Mouse (Mus musculus): ENCODE results near the gene Slc16a11.

Slc16a11 gene

GRCm38 (mm10) chr11:70232546-70232945, 20.0 kb downstream of the Slc16a11 start:
- Histone ChIP-seq H3K27me3 (ENCODE audit: insufficient read depth, low read length) (peaks cover 28% of the 10 kb centered on the region), H3K4me1 (replicated peaks; ENCODE audit: low read depth, low read length) (peaks cover 95% of the 10 kb centered on the region), H3K9me3 (ENCODE audit: low read length) (no peaks in the 10 kb centered on the region), H3K36me3 (ENCODE audit: insufficient read depth, low read length) (peaks cover 27% of the 10 kb centered on the region), H3K4me3 (replicated peaks; ENCODE audit: low read length) (peak overlapping the region; percentile 73)
- TF ChIP-seq CTCF (conservative IDR thresholded peaks at IDR 0.05; ENCODE audit: low read length) (no peak), NANOG (IDR thresholded peaks at IDR 0.05; ENCODE audit: borderline replicate concordance, low read length) (no peak), POU5F1 (IDR thresholded peaks at IDR 0.05; ENCODE audit: borderline replicate concordance, low read length) (no peak)

DNA sequence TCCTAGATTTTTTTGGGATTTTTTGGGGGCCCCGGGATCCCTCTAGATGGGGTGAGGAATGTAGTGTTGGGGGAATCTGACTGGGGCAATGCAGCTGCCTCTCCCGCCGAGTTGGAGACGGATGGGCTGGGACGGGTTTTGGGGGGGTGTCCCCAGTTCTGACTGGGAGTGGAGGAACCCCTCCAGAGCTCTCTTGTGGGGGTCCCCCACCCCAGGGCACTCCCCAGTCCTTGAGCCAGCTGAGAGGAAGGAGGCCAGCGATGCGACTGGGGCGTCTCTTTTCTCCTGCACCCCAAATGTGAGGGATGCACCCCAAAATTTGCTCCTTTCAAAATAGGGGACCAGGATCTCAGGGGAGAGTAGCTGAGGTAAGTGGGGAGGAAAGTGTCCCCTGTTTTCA, 20.5 kb downstream of the Slc16a11 start:
- TF ChIP-seq NANOG (IDR thresholded peaks at IDR 0.05; ENCODE audit: borderline replicate concordance, low read length) (no peak), CTCF (conservative IDR thresholded peaks at IDR 0.05; ENCODE audit: low read length) (no peak), POU5F1 (IDR thresholded peaks at IDR 0.05; ENCODE audit: borderline replicate concordance, low read length) (no peak)
- peaks cover 27% of the 10 kb centered on the region for H3K36me3 ChIP-seq (ENCODE audit: insufficient read depth, low read length)
- H3K9me3 ChIP-seq (ENCODE audit: low read length), result no peaks in the 10 kb centered on the region
- peaks cover 91% of the 10 kb centered on the region for H3K4me1 ChIP-seq (replicated peaks; ENCODE audit: low read depth, low read length)
- H3K27me3 ChIP-seq (ENCODE audit: insufficient read depth, low read length), result peaks cover 23% of the 10 kb centered on the region
- H3K4me3 ChIP-seq (replicated peaks; ENCODE audit: low read length), result peak overlapping the region; percentile 73

DNA sequence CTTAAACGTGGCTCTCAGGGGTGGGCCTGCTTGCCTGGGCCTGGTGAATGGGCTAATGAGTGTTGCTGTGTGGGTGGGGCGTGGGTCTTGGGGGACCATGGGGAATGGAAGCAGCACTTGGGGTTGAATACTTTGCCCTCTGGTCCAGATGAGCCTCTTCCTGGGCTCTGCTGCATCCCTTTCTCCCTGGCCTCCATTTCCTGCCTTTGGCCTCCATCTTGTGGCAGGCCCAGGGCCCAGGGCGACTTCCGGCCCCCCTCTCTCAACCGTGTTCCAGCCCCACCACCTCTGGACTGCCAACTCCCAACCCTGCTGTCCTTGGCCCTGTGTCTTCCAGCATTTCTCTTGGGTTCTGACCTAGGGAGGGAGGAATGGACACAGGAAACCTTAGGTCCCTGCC, 21.5 kb downstream of the Slc16a11 start:
- Histone ChIP-seq H3K36me3 (ENCODE audit: insufficient read depth, low read length) (peaks cover 27% of the 10 kb centered on the region), H3K4me3 (replicated peaks; ENCODE audit: low read length) (peak overlapping the region; percentile 73), H3K9me3 (ENCODE audit: low read length) (no peaks in the 10 kb centered on the region), H3K4me1 (replicated peaks; ENCODE audit: low read depth, low read length) (peaks cover 91% of the 10 kb centered on the region), H3K27me3 (ENCODE audit: insufficient read depth, low read length) (peaks cover 13% of the 10 kb centered on the region)
- TF ChIP-seq NANOG (IDR thresholded peaks at IDR 0.05; ENCODE audit: borderline replicate concordance, low read length), result no peak
- no peak for TF ChIP-seq POU5F1 (IDR thresholded peaks at IDR 0.05; ENCODE audit: borderline replicate concordance, low read length)
- no peak for TF ChIP-seq CTCF (conservative IDR thresholded peaks at IDR 0.05; ENCODE audit: low read length)

DNA sequence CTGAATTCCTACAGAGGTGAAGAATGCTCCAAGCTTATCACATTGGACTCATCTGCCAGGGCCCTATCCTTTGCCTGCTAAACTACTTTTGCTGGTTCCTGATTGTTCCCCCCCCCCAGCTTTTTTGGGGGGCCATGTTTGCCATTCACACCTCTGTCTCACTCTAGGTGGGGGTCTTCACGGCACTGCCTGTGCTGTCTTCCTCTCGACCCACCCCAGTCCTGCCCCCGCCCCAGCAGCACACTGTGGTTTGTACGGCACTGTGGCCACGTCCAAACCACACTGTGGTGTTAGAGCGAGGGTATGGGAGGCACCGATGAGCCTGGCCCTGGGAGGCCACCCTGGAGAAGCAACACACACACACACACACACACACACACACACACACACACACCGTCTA, 21.9 kb downstream of the Slc16a11 start:
- Histone ChIP-seq H3K4me1 (replicated peaks; ENCODE audit: low read depth, low read length) (peaks cover 87% of the 10 kb centered on the region), H3K36me3 (ENCODE audit: insufficient read depth, low read length) (peaks cover 27% of the 10 kb centered on the region), H3K9me3 (ENCODE audit: low read length) (no peaks in the 10 kb centered on the region), H3K4me3 (replicated peaks; ENCODE audit: low read length) (peak overlapping the region; percentile 73), H3K27me3 (ENCODE audit: insufficient read depth, low read length) (peaks cover 9% of the 10 kb centered on the region)
- TF ChIP-seq POU5F1 (IDR thresholded peaks at IDR 0.05; ENCODE audit: borderline replicate concordance, low read length), result no peak
- no peak for TF ChIP-seq CTCF (conservative IDR thresholded peaks at IDR 0.05; ENCODE audit: low read length)
- no peak for TF ChIP-seq NANOG (IDR thresholded peaks at IDR 0.05; ENCODE audit: borderline replicate concordance, low read length)

DNA sequence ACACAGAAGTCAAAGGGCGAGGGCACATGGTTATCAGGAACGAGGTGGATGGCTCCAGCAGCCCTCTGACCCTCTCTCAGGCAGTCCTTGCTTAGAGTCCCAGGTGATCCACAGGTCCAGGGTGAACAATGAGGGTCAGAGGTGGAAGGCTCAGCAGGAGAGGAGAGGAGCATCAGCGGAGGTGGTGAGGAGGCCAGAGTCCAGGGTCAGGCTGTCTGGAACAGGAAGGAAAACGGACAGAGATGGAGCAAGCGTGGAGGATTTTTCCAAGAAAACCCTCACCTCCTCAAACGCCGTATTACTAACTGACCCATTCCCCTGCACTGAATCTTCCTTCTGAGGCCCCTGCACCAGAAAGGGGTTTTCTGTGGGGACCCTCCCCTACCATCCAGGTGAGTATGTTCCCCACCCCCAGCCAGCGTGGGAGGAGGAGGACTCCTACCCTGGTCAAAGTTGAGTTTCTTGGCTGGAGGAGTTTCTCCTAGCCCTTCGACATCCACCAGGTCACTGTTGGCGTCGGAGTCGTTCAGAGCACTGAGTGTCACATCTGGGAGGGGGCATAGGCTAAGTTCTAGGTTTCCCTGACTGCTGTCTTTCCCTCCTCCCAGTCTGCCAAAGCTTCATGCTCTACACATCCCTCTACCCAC, 22.8 kb downstream of the Slc16a11 start:
- H3K36me3 ChIP-seq (ENCODE audit: insufficient read depth, low read length), result peaks cover 27% of the 10 kb centered on the region
- peak overlapping the region; percentile 29; the same call in 1 of the 2 replicates for H3K4me3 ChIP-seq (replicated peaks; ENCODE audit: low read length)
- peaks cover 82% of the 10 kb centered on the region for H3K4me1 ChIP-seq (replicated peaks; ENCODE audit: low read depth, low read length)
- no peak for TF ChIP-seq POU5F1 (IDR thresholded peaks at IDR 0.05; ENCODE audit: borderline replicate concordance, low read length)
- no peak for TF ChIP-seq NANOG (IDR thresholded peaks at IDR 0.05; ENCODE audit: borderline replicate concordance, low read length)
- no peak for TF ChIP-seq CTCF (conservative IDR thresholded peaks at IDR 0.05; ENCODE audit: low read length)
- H3K27me3 ChIP-seq (ENCODE audit: insufficient read depth, low read length), result no peaks in the 10 kb centered on the region
- H3K9me3 ChIP-seq (ENCODE audit: low read length), result no peaks in the 10 kb centered on the region

- peak overlapping the region; percentile 99 for H3K4me3 ChIP-seq (replicated peaks; ENCODE audit: low read length)
- H3K36me3 ChIP-seq (ENCODE audit: insufficient read depth, low read length), result peaks cover 27% of the 10 kb centered on the region
- H3K9me3 ChIP-seq (ENCODE audit: low read length), result no peaks in the 10 kb centered on the region
- TF ChIP-seq POU5F1 (IDR thresholded peaks at IDR 0.05; ENCODE audit: borderline replicate concordance, low read length) (no peak), NANOG (IDR thresholded peaks at IDR 0.05; ENCODE audit: borderline replicate concordance, low read length) (no peak), CTCF (conservative IDR thresholded peaks at IDR 0.05; ENCODE audit: low read length) (no peak)
- peaks cover 79% of the 10 kb centered on the region for H3K4me1 ChIP-seq (replicated peaks; ENCODE audit: low read depth, low read length)
- no peaks in the 10 kb centered on the region for H3K27me3 ChIP-seq (ENCODE audit: insufficient read depth, low read length)
These were observed 24.2 kb downstream of the Slc16a11 start for GRCm38 (mm10) chr11:70236717-70237116.

DNA sequence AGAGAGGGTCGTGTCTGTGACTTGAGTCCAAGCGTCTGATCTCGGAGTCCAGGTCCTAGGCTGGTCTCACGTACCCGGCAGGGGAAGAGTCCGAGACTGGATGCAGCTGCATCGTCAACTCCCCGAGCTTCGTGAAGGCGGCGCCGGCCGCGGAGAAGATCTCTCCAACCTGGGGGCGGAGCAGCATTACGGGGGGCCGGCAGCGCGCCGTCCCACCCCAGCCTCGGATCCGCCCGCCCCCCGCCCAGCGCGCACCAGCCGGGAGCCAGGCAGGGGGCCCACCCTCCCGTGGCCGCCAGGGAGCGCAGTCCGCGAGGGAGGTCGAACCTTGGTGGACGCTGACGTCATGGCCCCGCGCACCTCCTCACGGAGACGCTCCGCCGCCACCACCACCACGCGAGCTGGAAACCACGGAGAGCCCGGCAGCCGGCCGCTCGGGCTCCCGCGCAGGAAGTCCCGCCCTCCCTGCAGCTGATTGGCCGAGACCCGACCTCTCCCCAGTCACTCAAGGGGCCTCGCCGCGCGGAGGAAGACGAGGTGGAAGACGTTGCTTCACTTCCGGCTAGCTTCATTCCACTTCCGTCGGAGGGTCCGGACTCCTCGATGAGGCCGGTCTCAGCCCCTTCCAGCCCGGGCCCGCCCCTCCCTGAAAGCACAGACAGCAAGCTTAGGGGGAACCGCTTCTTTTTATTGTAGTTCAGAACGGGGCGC, 25.1 kb downstream of the Slc16a11 start, which contains the start of gene 0610010K14Rik:
0610010K14Rik (minus strand) TSS at position 458 of the 711 bp plus-strand sequence.
- peaks cover 27% of the 10 kb centered on the region for H3K36me3 ChIP-seq (ENCODE audit: insufficient read depth, low read length)
- no peaks in the 10 kb centered on the region for H3K27me3 ChIP-seq (ENCODE audit: insufficient read depth, low read length)
- peaks cover 72% of the 10 kb centered on the region for H3K4me1 ChIP-seq (replicated peaks; ENCODE audit: low read depth, low read length)
- H3K9me3 ChIP-seq (ENCODE audit: low read length), result no peaks in the 10 kb centered on the region
- H3K4me3 ChIP-seq (replicated peaks; ENCODE audit: low read length), result peak within 1 kb of the TSS; percentile 99
- TF ChIP-seq NANOG (IDR thresholded peaks at IDR 0.05; ENCODE audit: borderline replicate concordance, low read length) (no peak), CTCF (conservative IDR thresholded peaks at IDR 0.05; ENCODE audit: low read length) (no peak), POU5F1 (IDR thresholded peaks at IDR 0.05; ENCODE audit: borderline replicate concordance, low read length) (no peak)

- peaks cover 27% of the 10 kb centered on the region for H3K36me3 ChIP-seq (ENCODE audit: insufficient read depth, low read length)
- H3K4me1 ChIP-seq (replicated peaks; ENCODE audit: low read depth, low read length), result peaks cover 64% of the 10 kb centered on the region
- H3K4me3 ChIP-seq (replicated peaks; ENCODE audit: low read length), result peak overlapping the region; percentile 99
- H3K9me3 ChIP-seq (ENCODE audit: low read length), result no peaks in the 10 kb centered on the region
- H3K27me3 ChIP-seq (ENCODE audit: insufficient read depth, low read length), result no peaks in the 10 kb centered on the region
- TF ChIP-seq NANOG (IDR thresholded peaks at IDR 0.05; ENCODE audit: borderline replicate concordance, low read length) (no peak), POU5F1 (IDR thresholded peaks at IDR 0.05; ENCODE audit: borderline replicate concordance, low read length) (no peak), CTCF (conservative IDR thresholded peaks at IDR 0.05; ENCODE audit: low read length) (no peak)
These were observed 26.3 kb downstream of the Slc16a11 start for GRCm38 (mm10) chr11:70238591-70239440.
